Mouse (Mus musculus) kidney, postnatal 4 days (tissue): ENCODE data around the gene Sirpa.
A peak's percentile ranks its signal among the peaks of the same experiment; 100 is the strongest.

Source experiments
- DNase-seq, 2 experiments: peaks; one replicate each; pipeline ENCODE4 v3.0.0; 2021; ENCODE audit warnings: mixed read lengths in 2 of 2

Sirpa gene

DNA sequence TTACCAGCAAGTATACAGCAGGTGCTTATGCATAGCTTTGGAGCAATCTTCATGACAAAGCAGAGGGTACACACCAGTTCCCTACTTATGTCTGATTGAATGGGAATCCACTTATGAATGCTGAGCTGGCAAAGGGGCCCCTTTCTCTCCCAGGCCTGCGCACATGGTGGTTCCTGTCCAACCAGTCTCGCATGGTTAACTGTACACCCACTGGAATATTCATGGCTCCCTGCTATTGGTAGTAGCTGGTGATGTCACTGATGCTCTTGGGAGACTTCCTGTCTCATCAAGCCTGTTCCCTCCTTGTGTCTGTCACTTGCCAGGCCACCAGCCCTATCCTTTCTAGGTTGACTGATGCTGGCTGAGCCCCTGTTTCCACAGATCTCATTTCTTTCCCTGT lies 14.3 kb downstream of the Sirpa start:
- no peak for DNase-seq

DNA sequence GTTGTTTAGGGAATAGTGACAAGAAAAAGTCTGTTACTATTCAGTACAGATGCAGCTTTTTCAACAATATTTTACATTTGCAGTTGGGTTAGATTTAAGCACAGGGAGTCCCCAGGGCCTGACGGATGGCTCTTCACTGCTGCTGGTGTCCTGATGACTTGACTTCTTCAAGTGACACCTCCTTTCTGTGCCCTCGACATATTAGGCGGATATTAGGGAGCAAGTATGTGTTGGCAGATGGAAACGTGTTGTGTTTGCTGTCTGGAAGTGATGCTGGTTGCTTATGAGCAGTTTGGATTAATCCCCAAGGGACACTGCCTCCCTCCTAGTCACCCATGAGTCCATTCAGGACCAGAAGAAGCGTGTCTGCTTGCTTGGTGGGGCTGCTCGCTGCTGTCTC lies 21.3 kb downstream of the Sirpa start:
- no peak for DNase-seq

DNA sequence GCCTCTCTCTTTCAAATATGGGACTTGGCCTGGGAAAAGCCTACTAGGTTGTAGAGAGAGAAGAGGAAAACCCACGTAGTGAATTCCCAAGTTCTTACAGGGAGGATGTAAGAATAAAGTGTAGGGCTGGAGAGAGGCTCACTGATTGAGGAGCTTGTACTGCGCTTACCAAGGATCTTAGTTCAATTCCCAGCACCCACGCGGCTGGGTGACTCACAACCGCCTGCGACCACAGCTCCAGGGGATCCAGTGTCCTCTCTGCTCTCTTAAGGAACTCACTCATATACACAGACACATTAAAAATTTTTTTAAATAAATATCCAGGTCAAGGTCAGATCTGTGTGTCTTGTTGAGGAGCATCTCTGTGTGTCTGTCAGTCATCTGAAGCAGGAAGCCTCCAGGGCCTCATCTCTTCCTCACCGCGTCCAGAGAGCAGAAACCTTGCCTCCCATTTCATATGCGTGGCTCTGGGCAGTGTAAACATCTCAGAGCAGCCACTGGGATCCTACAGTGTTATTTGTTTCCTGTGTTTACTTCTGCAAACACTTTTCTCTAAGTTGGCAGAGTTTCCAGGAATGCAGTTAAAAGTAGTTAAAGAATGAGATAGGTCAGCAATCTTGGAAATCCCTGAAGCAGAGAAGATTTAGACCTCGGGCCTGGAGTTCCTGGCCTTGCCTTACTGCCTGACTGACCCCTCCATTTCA lies 22.0 kb downstream of the Sirpa start:
- no peak for DNase-seq

DNA sequence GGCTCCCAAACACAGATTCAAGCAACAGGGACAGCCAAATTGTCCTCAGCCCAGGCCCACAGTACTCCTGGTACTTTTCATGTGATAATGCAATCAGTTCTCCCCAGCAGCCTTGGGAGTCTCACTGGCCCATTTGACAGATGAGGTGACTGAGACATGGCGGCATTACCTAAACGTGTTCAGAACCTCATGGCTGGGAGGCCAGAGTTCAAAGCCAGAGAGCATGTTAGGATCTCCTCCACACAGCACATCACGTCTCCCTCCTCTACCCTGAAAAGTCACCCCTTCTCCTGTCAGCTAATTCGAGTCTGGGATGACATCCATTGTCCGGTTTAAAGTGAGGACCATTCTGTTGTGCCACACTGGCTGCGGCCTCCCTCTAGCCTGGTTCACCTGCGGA lies 27.5 kb downstream of the Sirpa start:
- DNase-seq = no peak

DNA sequence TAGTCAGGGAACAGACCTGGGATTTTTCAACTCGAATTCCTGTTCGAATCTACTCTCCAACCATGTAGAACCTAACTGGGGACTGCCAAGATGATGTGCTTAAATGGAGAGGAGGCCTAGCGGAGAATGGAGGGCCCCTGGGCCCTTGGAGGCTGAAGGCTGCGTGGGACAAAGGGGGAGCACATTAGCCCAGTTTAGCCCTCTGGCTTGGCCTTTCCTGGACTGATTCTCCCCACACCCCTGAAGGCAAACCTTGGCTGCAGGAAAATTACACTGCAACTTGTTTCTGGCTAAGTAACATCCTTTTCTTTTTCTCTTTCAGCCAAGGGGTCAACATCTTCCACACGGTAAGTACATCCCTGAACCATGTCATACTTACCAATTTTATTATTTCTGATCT lies 28.2 kb downstream of the Sirpa start:
- no peak for DNase-seq

DNA sequence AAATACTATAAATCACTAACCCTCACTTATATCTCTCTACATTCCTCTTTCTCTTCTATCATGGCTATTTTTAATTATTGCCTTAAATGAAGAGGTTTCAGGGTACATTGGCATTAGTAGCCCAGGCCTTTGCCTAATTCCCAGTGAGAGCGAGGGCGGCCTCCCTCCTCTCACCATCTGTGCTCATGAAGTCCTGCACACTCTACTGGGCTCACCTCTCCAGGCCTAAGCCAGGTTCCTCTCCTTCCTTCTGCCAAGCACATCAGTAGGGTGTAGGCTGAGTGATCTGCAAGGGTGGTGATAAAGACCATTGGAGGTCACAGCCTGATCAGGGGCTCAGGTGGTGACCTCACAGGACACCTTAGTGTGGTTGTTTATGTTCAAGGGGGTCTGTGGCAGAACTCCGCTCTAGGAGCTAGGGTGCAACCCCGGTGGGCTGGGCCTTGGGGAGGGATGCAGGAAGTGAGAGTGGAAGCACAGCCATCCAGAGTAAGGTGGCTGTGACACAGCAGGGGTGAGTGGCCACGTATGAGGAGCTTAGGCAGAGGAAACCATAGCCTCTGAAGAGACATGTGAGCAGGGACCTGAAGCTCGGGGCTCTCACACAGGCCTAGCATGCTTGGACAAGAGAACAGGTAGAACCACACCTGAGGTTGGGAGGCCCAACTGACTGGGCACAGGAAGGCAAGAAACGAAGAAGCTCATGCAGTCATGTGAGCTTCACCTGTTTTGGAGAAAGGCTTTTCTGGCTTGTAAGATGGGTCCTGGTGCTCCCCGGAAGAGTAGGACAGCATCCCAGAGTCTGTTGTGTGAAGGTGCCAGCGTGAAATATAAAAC lies 29.2 kb downstream of the Sirpa start:
- no peak for DNase-seq

DNA sequence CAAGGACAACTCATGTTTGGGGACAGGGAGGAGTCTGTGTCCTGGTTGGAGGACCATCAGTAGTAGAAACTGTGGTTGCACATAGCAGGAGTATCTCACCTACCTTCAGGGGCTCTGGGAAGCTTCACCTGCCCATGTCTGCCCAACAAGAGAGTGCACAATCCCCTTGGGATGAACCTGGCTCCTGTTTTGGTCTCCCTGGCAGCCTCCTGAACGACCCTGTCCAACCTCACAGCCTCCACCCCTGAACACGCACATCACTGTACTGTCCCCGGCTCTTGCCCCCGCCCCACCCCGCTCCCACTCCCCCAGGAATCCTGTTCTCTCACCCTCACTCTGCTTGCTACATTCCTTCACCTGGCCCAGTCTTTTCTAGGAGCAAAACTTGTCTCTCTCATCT lies 30.3 kb downstream of the Sirpa start:
- no peak for DNase-seq

DNA sequence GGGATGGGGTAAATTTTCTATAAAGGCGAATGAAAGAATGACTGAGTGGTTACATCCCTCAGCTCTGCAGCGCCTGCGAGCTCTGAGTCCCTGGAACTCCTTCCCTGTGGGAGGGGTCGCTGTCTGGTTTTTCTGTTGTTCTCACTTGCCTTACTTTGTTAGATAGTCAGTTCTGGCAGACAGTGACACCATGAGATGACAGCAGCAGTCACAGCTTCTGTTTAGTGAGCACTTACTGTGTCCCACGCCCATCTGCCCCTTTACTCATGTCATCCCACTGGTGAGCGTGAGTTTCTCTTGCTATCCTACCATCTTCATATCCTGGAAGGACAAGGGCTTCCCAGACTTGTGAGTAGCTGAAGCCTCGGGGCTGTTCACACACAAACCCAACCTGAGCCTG lies 31.1 kb downstream of the Sirpa start:
- no peak for DNase-seq

DNA sequence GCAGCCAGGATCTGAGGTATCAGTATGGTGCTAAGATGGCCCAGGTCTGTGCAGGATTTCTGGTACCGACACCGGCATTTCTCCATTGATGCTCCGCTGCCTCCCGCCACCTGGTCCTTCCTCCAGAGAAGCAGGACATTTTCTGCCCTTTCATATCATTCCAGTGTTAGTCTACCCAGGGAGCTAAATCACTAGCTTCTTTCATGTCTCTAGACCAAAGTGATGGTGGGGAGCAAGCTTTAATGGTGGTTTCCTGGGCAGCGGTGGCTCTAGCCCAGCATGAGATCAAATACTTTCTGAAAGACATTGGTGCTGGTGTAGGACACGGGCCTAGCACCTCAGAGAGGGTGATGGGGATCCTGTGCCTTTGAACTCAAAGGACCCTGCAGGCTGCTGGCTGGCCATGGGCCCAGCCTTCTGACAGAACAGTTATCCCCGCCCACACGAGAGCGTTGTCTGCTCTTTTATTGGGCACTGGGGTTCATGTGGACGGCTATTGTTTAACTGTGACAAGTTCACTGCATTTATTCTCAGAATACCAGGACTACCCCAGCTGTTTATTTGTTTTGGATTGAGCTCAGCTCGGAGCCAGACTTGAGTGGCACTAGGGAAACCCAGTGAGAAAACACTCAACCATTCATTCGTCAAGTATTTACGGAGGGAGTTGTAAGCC lies 31.7 kb downstream of the Sirpa start:
- no peak for DNase-seq

DNA sequence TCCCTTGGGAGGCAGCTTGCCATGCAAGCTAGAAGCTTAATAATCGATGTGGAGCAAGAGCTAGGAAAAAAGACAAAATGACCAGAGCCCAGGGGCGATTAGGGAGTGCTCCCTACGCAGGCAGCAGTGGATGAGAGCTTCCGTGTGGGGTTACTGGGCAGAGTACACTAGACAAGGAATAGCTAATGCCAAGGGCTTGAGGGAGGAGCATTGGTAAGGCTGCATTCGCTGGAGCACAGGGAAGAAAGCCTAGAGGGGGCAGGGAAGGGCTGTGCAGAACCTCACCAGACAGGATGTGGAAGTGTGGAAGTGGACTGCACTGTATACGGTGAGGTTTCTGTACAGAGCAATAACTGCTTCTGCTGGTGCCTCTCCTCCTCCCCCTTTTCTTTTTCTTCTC lies 32.3 kb downstream of the Sirpa start:
- no peak for DNase-seq

DNA sequence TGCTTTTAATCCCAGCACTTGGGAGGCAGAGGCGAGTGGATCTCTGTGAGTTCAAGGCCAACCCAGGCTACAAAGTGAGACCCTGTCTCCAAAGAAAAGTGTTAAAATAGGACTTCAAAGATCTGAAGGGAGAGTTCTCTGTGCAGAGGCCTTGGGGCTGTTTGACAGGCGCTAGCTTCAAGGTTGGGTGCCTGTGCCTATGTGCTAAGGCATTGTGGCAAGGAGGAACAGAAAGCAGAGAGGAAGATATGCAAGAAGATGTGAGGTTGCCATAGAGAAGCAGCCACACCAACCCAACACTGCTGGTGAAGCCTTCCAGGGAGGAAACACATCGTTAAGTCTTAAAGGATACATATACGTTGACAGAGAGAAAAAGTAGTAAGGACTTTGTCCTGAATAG lies 33.2 kb downstream of the Sirpa start:
- no peak for DNase-seq

DNA sequence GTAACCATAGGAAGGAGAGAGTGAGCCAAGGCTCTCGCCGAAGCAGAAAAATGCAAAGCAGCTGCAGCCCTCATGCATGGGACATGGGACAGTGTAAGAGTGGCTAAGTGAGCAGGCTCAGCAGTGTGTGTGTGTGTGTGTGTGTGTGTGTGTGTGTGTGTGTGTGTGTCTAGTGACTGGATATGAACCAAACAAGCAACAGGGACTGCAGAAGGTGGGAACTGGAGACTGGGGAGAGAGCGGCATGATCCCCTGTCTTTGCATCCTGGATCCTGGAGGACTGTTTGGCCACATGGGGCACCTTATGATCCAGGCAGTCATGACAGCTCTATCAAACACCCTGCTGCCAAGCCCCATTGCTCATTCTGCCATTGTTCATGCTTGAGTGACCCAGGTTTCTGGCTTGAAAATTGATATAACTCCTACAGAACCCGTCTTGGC lies 34.0 kb downstream of the Sirpa start:
- DNase-seq = no peak

DNA sequence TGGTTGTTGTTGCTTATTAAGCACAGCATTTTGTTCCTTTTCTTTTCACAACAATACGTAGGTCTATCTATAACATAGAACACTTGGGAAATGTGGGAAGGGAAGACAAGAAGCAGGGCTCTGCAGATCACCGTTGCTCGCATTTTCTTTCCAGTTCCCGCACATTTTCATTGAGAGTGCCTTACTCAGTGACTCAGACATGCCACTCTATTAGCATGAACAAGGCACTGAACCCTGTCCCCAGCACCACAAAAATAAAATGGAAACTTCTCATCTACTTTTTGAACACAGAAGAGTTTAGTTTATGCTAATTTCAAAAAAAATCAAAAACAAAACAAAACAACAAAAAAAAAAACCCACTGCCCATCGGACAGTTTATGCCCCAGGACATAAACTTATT lies 34.5 kb downstream of the Sirpa start:
- DNase-seq = no peak

DNA sequence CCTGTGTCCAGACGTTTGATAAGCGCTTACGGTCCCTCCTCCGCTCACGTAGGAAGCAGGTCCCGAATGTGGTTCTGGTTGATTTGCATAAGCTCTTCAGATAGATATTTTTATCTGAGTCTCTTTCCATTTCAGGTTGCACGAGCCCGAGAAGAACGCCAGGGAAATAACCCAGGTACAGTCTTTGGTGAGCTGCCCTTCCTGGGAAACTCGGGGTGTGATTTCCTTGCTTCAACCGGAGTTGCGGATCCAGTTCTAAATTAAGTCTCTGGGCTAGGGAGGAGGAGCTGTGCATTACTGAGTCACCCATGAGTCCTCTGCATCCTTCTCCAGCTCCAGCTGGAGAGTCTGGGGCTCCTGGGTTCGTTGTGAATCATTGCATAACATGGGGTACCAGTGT lies 35.2 kb downstream of the Sirpa start:
- DNase-seq = no peak

DNA sequence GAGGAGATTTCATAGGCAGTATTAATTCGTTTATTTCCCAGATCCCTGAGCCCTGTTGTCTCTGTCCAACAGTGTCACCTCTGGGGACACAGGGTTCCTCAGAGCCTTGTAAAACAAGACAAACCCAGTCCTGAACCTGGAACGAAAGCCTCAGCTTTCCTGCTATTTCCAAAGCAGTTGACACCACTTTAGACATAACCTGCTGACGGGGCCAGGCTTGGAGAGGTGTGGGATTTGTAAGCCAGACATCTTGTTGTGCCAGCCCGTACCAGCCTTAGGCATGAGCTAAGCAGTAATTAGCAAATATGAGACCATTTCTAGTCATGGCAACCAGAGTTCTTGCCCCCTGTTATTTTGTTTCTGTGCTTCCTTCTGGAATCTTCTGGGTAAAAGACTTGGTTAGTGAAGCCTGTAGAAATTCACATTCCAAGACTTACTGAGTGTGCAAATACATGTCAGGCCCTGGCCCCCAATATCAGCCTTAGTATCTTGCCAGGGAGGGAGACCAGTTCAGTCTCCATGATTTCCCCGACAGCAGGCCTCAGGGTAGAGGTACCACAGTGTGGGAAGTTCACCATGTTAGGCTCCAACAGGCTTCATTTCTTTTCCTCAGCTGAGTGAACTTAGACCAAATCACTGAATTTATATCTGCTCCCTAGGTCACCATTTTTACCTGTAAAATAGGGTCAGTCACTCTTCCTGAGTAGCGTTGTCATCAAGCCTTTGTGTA lies 36.0 kb downstream of the Sirpa start:
- DNase-seq = no peak

DNA sequence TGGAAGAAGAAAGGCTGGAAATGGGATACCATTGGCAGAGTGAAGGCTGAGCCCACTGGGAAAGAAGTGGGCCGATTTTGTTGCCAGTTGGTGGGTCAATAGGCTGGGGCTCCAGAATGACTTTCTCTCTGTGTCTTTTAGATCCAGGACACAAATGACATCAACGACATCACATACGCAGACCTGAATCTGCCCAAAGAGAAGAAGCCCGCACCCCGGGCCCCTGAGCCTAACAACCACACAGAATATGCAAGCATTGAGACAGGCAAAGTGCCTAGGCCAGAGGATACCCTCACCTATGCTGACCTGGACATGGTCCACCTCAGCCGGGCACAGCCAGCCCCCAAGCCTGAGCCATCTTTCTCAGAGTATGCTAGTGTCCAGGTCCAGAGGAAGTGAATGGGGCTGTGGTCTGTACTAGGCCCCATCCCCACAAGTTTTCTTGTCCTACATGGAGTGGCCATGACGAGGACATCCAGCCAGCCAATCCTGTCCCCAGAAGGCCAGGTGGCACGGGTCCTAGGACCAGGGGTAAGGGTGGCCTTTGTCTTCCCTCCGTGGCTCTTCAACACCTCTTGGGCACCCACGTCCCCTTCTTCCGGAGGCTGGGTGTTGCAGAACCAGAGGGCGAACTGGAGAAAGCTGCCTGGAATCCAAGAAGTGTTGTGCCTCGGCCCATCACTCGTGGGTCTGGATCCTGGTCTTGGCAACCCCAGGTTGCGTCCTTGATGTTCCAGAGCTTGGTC lies 37.3 kb downstream of the Sirpa start:
- no peak for DNase-seq

DNA sequence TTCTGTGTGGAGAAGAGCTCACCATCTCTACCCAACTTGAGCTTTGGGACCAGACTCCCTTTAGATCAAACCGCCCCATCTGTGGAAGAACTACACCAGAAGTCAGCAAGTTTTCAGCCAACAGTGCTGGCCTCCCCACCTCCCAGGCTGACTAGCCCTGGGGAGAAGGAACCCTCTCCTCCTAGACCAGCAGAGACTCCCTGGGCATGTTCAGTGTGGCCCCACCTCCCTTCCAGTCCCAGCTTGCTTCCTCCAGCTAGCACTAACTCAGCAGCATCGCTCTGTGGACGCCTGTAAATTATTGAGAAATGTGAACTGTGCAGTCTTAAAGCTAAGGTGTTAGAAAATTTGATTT lies 37.9 kb downstream of the Sirpa start:
- no peak for DNase-seq

DNA sequence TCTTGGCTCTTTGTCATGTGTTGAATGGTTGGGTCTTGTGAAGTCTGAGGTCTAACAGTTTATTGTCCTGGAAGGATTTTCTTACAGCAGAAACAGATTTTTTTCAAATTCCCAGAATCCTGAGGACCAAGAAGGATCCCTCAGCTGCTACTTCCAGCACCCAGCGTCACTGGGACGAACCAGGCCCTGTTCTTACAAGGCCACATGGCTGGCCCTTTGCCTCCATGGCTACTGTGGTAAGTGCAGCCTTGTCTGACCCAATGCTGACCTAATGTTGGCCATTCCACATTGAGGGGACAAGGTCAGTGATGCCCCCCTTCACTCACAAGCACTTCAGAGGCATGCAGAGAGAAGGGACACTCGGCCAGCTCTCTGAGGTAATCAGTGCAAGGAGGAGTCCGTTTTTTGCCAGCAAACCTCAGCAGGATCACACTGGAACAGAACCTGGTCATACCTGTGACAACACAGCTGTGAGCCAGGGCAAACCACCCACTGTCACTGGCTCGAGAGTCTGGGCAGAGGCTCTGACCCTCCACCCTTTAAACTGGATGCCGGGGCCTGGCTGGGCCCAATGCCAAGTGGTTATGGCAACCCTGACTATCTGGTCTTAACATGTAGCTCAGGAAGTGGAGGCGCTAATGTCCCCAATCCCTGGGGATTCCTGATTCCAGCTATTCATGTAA lies 38.5 kb downstream of the Sirpa start:
- DNase-seq = no peak

DNA sequence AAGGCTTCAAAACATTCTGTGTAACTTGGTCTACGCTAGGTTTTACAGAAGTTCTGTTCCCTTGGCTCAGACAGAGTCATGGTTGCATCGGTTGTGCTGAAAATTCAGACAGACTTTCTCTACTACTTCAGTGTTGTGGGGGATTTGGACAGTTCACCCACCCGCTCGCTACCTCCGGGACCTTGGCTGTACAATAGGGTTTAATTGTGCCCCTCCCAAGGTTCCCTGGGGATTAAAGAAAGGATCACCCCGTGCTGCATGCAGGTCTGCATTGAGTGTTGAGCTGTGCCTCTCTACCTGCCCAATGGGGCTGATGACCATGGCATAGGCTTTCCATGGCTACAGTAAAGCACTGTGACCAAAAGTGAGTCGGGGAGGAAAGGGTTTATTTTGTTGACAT lies 39.7 kb downstream of the Sirpa start:
- DNase-seq = no peak

DNA sequence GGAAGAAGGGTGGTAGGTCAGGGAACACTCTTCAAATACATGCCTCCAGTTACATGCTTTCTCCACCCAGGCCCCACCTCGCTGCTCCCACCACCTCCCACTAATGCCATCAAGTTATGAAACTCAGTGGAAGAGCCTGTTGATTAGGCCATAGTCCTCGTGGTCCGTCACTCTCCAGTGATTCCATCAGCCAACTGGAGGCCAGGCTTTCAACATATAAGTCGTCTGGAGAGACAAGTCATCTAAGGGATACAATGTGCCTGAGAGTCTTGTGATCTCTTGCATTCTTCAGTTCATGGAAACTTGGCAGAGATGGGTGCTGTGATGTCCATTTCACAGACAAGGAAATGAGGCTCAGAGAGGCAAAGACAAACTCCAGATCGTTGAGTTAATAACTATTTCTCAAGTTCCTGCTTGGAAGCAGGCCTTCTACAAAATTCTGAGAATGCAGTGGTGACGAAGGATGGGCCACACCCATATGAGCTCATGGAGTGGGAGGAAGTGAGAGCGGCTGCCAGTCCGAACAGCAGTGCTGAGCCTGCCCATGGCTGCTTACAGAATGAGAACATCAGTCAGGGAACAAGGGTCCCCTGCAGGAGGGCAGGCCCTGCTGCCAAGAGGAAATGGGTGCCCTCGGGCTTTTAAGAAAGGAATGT lies 40.6 kb downstream of the Sirpa start:
- peak; percentile 54 to 68 for DNase-seq

DNA sequence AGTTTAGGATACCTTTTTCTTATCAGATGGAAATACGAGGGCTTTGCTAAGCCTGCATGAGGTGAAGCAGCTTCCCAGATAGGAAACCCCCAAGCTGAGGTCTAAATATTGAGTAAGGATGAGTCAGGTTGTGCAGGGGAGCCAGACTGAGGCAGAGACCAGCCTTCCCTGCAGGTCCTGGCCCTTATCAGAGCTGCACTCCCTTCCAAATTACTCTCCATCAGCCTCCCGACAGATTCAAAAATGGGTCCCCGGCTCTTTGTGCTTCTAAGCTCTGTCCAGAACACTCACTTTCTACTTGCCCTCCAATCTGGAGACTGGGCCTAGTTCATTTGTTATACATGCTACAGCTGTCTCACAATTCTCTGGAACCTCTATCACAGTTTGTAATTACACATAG lies 41.3 kb downstream of the Sirpa start:
- no peak for DNase-seq
